Mouse (Mus musculus): ENCODE measurements around the gene Purb.
"Not testable (repeated sequence)": the region's sequence is repeated elsewhere in the genome, so short reads cannot be mapped to it uniquely, and the experiment has no call there.

The Purb gene

DNA sequence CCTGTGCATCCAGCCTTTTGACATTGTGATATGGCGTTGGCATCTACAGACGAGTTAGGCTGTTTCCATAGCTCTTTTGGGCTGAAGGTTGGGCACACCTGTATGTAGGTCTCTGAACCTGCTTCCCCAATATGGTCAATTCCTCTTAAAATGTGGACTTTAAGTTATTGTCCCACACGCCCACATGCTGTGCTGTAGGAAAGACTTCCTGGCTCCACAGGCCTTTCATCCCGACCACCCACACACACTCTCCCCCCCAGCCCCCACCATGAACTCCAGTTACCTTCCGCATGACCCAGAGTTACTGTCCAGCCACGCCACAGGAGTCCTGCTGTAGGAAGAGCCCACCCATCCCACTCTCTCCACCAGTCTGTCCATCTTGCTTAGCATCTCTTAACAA lies 11.2 kb upstream of the Purb start:
- DNase-seq (ENCODE audit: extremely low read depth, low read depth, low spot score) = no peak

DNA sequence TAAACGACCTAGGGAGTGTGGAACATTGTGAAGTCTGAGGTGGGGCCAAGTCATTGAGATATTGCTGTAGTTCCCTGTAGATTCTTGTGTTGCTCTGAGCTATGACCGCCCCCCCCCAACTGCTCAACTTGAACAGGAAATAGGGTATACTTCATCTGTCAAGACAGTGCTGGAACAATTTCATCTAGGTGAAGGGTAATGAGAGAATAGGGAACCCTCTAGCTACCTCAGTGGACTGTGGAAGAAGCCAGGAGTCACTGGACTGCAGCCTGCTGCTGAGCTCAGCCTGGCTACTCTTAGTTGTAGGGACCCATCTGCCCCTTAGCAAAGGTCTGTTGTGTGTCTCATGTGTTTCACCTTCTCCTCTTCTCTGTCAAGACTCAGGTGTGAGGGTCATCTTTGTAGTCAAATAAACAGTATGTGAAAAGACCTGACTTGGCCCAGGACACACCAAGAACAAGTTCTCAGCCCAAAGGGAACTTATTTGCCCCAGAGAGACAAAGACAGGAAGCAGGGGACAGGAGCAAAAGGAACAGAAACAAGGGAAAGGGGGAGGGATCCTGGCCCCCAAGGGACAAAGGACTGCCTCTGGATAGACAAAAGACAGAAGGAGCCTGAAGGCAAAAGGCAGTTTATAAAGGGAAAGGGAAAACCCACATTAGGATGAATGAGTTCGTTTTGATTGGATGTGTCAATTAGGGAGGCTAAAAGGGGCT lies 8.7 kb upstream of the Purb start:
- no peak for DNase-seq (ENCODE audit: extremely low read depth, low read depth, low spot score)

DNA sequence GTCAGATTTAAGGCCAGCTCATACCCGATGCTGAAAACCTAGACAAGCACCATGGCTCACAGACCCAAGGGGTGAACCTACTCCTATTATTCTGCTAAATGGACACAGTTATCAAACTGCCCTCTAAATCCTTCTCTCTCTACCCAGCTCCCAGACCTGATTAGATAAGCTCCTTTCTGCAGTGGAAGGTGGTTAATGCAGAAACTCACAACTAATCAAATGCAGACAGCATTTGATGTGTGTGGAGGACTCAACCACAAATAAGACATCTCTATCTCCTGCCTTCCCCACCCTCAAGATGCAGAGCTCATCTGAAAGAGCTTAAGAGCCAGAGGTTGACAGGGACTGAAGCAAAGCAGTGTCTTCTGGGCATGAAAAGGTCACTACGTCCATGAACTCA lies 7.4 kb upstream of the Purb start:
- DNase-seq (ENCODE audit: extremely low read depth, low read depth, low spot score) = no peak

DNA sequence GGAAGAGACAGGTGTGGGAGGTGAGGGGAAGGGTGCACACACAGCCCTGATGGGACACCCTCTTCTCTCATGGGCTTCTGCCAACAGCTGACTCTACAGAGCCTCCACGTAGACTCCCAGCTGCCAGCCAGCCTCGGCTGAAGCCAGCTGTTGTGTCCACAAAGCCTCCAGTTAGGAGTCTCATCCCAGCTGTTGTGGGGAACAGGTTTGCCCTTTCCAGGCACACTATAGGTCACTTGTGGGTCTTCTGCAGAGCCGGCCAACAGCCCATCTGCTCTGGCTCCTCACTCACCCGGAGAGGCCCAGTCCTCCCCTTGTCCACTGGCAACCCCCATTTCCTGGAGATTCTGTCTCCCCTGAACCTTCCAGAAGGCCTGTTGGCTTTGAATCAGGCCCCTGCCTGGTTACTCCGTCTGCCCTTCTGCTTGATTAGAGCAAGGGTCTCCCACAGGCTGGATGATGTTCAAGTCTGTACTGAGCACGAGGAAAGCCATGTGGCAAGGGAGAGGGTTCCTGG lies 6.0 kb upstream of the Purb start:
- no peak for DNase-seq (ENCODE audit: extremely low read depth, low read depth, low spot score)

- DNase-seq (ENCODE audit: extremely low read depth, low read depth, low spot score) = no peak
Measured at GRCm38 (mm10) chr11:6480681-6481405, 5.1 kb upstream of the Purb start.

DNA sequence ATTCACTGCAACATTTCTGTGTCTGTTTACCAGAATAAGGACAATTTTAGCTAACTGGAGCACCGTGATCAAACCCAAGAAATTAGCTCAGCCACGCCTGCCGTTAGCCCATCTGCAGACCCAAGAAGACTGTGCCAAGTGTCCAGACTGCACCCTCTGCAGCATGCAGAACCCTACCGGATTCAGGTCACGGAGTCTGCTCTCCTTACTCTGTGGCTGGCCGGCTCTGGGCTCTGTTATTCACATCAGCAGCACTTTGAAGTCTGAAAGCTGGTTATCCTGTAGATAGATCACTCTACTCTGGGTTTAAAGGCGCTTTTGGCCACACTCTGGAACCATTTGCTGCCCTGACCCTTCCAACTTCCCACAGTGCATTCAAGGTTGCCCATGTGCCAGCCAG lies 4.5 kb upstream of the Purb start:
- DNase-seq (ENCODE audit: extremely low read depth, low read depth, low spot score) = no peak

DNA sequence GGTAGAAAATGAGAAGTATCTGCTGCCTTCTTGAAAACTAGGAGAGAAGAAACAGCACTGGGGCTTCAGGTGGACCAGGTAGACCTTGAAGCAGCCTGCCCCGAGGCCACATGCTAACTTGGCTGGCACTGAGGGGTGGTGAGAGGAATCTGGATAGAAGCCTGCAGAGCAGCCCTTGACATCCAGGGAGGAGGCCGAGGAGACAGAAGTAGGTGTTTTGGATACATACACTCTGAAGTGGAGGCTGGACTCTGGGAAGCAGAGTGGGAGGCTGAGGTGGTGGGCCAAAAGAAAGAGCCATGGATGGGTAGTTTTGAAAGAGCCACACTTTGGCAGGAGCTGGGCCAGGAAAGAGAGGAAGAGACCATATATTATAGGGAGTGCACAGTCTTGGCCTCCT lies 3.5 kb upstream of the Purb start:
- DNase-seq (ENCODE audit: extremely low read depth, low read depth, low spot score) = no peak

- no peak for DNase-seq (ENCODE audit: extremely low read depth, low read depth, low spot score)
Measured at GRCm38 (mm10) chr11:6477350-6477749, 1.6 kb upstream of the Purb start.

- DNase-seq (ENCODE audit: extremely low read depth, low read depth, low spot score) = no peak
Measured at GRCm38 (mm10) chr11:6476876-6477275, 1.2 kb upstream of the Purb start.

GRCm38 (mm10) chr11:6474874-6475731 lies 614 bp downstream of the Purb start:
- DNase-seq (ENCODE audit: extremely low read depth, low read depth, low spot score) = no peak

- no peak for DNase-seq (ENCODE audit: extremely low read depth, low read depth, low spot score)
Measured at GRCm38 (mm10) chr11:6474381-6474780, 1.3 kb downstream of the Purb start.

- DNase-seq (ENCODE audit: extremely low read depth, low read depth, low spot score) = no peak
Measured at GRCm38 (mm10) chr11:6472076-6472475, 3.6 kb downstream of the Purb start.

DNA sequence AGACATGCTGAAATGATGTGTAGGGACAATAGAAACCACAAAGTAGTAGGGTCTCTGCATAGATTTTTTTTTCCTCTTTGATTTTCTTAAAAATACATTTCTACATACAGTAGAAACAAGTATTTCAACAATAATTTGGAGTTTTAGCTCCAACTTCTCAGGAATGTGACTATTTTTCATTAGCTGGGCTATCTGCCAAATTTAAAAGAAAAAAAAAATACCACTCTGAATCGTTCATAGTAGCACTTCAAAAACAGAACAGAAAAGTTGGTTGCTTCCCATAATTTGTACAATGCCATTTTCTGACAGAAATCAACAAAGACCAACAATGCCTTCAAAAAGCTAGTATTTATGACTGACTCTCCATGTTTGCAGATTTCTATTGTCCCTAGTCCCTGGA lies 4.2 kb downstream of the Purb start:
- no peak for DNase-seq (ENCODE audit: extremely low read depth, low read depth, low spot score)

DNA sequence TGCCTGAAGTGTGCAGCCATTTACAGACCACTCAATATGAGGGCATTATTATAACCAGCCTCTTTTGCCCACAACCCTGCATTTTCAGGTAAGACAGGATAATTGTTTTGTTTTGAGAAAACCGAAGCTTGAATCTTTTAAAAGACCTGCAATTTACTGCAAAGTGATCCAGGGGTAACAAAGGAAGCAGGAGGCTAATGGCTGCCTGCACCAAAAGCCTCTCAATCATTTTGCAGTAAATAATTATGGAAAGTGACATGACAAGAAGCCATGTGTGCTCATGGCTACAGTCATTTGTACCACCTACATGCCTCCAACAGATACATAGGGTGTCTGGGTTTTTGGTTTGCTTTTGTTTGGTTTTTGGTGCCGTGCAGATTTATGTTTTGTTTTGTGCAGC lies 4.7 kb downstream of the Purb start:
- no peak for DNase-seq (ENCODE audit: extremely low read depth, low read depth, low spot score)

DNA sequence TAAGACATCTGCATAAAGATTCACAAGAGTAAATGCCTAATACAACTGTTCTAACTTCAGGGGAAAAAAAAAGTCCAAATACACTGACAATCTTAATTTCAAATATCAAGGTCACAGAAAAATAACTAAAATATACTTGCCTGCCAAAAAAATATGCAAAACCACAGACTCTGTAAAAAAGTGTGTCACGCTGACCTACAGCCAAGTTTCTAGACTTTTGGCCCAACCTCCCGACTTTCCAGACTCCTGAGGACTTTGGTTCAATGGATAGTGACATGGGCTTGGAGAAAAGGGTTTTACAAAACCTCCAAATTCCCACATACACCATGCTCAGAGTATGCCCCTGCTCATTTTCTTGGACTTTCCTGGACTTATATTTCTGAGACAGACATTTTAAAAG lies 7.2 kb downstream of the Purb start:
- DNase-seq (ENCODE audit: extremely low read depth, low read depth, low spot score) = no peak

DNA sequence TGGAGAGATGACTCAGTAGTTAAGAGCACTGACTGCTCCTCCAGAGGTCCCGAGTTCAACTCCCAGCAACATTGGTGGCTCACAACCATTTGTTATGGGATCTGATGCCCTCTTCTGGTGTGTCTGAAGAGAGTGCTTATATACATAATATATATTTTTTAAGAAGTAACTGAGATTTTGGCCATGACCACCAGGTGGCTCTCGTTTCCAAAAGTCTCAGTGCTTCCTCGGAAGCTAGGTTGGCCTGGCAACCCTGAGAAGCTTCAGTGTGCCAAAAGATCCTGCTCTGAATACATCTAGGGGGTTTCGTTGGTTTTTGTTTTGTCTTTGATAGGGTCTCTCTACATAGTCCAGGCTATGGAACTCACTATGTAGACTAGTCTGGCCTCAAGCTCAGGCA lies 10.6 kb downstream of the Purb start:
- no peak for DNase-seq (ENCODE audit: extremely low read depth, low read depth, low spot score)

- DNase-seq (ENCODE audit: extremely low read depth, low read depth, low spot score) = no peak
Measured at GRCm38 (mm10) chr11:6463159-6463837, 12.4 kb downstream of the Purb start.

- no peak for DNase-seq (ENCODE audit: extremely low read depth, low read depth, low spot score)
Measured at GRCm38 (mm10) chr11:6456083-6456482, 19.6 kb downstream of the Purb start.

- not testable (repeated sequence) for DNase-seq (ENCODE audit: extremely low read depth, low read depth, low spot score)
Measured at GRCm38 (mm10) chr11:6448155-6448554, 27.6 kb downstream of the Purb start.

DNA sequence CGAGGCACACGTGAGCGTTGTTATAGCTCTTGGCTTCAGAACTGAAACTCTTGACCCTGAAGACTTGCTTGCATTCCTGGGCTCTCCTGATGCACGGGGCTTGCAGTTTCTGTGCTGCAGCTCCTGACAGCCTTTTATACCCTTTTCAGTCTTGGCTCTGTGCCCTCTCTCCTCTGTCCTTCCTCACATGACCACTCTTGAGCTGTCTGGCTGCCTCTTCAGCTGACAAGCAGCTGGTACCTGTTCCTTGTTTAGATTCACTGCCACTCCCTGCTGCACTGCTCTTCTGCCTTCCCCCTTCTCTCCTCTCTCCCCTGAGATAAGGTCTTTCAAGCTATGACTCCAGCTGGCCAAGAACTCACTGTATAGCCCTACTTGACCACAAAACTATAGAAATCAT lies 28.2 kb downstream of the Purb start:
- no peak for DNase-seq (ENCODE audit: extremely low read depth, low read depth, low spot score)

- no peak for DNase-seq (ENCODE audit: extremely low read depth, low read depth, low spot score)
Measured at GRCm38 (mm10) chr11:6445951-6446350, 29.8 kb downstream of the Purb start.
